Mouse (Mus musculus) cerebellum, adult 9-11 months (tissue): Measurements from ENCODE around the gene Nmrk2.

Experiments
- DNase-seq: peaks from one replicate; pipeline ENCODE4 v3.0.0; 2022

Gene Nmrk2

GRCm38 (mm10) chr10:81161602-81162317, 40.1 kb downstream of the Nmrk2 start:
- no peak for DNase-seq

GRCm38 (mm10) chr10:81154736-81155135, 47.1 kb downstream of the Nmrk2 start:
- no peak for DNase-seq

- no peak for DNase-seq
Observed at GRCm38 (mm10) chr10:81154313-81154712, 47.5 kb downstream of the Nmrk2 start.

GRCm38 (mm10) chr10:81152609-81153008, 49.2 kb downstream of the Nmrk2 start:
- DNase-seq, result no peak

- no peak for DNase-seq
Observed at GRCm38 (mm10) chr10:81151261-81151660, 50.6 kb downstream of the Nmrk2 start.
